Mouse (Mus musculus) MEL (cell line): ENCODE data around the gene B3galt5. TPM values are rescaled to one million over a fixed set of nuclear protein-coding genes. Genes with fewer than 3 reads are reported as not detected.

Source experiments
- DNase-seq: peaks from one replicate; pipeline ENCODE4 v3.0.0; 2011; ENCODE audit warnings: low read depth, low spot score
- H3K27ac ChIP-seq: 2 replicates; pipeline ENCODE4 v1.5.1; 2012; ENCODE audit warnings: low read depth, mild to moderate bottlenecking, control low read depth, low read length, moderate library complexity; ENCODE audit not compliant: control insufficient read depth
- H3K27me3 ChIP-seq, 2 experiments: fragments of 150-350 bp in 1 of 2; sonication (generic) in 1 of 2; 2 replicates each; pipeline ENCODE4 v1.6.1; 2012; ENCODE audit warnings: low read length in 2 of 2, mild to moderate bottlenecking in 2 of 2, improper control_type of control experiment in 1 of 2, moderate library complexity in 1 of 2; ENCODE audit not compliant: insufficient read depth in 2 of 2, control insufficient read depth in 1 of 2
- H3K36me3 ChIP-seq, 2 experiments: 2 replicates each; pipeline ENCODE4 v1.6.1; 2012 to 2014; ENCODE audit warnings: low read length in 2 of 2, improper control_type of control experiment in 1 of 2, inconsistent platforms in 1 of 2, mild to moderate bottlenecking in 1 of 2; ENCODE audit not compliant: insufficient read depth in 2 of 2, control insufficient read depth in 1 of 2
- H3K4me1 ChIP-seq, 2 experiments: fragments of 150-350 bp in 1 of 2; sonication (generic) in 1 of 2; 2 replicates each; pipeline ENCODE4 v1.6.1; 2012; ENCODE audit warnings: low read length in 2 of 2, improper control_type of control experiment in 1 of 2, mild to moderate bottlenecking in 1 of 2; ENCODE audit not compliant: insufficient read depth in 2 of 2, control insufficient read depth in 1 of 2
- H3K4me3 ChIP-seq, 2 experiments: fragments of 150-350 bp in 1 of 2; sonication (generic) in 1 of 2; 2 replicates each; pipeline ENCODE4 v1.5.1; 2012; ENCODE audit warnings: low read depth in 2 of 2, low read length in 2 of 2, mild to moderate bottlenecking in 2 of 2, moderate library complexity in 2 of 2, control low read depth in 1 of 2, improper control_type of control experiment in 1 of 2; ENCODE audit not compliant: control insufficient read depth in 1 of 2, insufficient read depth in 1 of 2
- H3K79me2 ChIP-seq: 2 replicates; pipeline ENCODE4 v1.6.1; 2012; ENCODE audit warnings: mild to moderate bottlenecking, low read length, moderate library complexity; ENCODE audit not compliant: control insufficient read depth, poor library complexity, insufficient read depth
- H3K9ac ChIP-seq: 2 replicates; pipeline ENCODE4 v1.6.1; 2012; ENCODE audit warnings: low read depth, mild to moderate bottlenecking, control low read depth, low read length, moderate library complexity; ENCODE audit not compliant: control insufficient read depth, poor library complexity, severe bottlenecking
- H3K9me3 ChIP-seq: fragments of 150-350 bp; sonication (generic); replicated peaks from 2 replicates; pipeline ENCODE4 v1.6.1; 2012; ENCODE audit warnings: mild to moderate bottlenecking, low read length, improper control_type of control experiment, moderate library complexity; ENCODE audit not compliant: insufficient read depth
- BHLHE40 ChIP-seq: IDR thresholded peaks from 2 replicates; pipeline ENCODE4 v1.6.1; 2012; ENCODE audit warnings: low read depth, mild to moderate bottlenecking, inconsistent platforms, low read length, improper control_type of control experiment, borderline replicate concordance
- CHD1 ChIP-seq: IDR thresholded peaks from 2 replicates; pipeline ENCODE4 v1.6.1; 2012; ENCODE audit warnings: low read depth, mild to moderate bottlenecking, inconsistent platforms, low read length, improper control_type of control experiment
- CTCF ChIP-seq, 3 experiments: IDR thresholded peaks in 2 of 3; conservative IDR thresholded peaks in 1 of 3; 2 replicates each; pipeline ENCODE4 v1.5.1; 2011 to 2012; ENCODE audit warnings: low read length in 3 of 3, low read depth in 2 of 3, mild to moderate bottlenecking in 2 of 3, improper control_type of control experiment in 1 of 3, inconsistent platforms in 1 of 3, mixed read lengths in 1 of 3, moderate library complexity in 1 of 3; ENCODE audit not compliant: control insufficient read depth in 1 of 3, insufficient read depth in 1 of 3, poor library complexity in 1 of 3, severe bottlenecking in 1 of 3
- E2F4 ChIP-seq: IDR thresholded peaks from 2 replicates; pipeline ENCODE4 v1.6.1; 2011; ENCODE audit warnings: low read depth, low read length, improper control_type of control experiment, borderline replicate concordance
- ELF1 ChIP-seq: IDR thresholded peaks from 2 replicates; pipeline ENCODE4 v1.6.1; 2014; ENCODE audit warnings: low read depth, mild to moderate bottlenecking, inconsistent platforms, low read length, improper control_type of control experiment, moderate library complexity
- GABPA ChIP-seq: IDR thresholded peaks from 2 replicates; pipeline ENCODE4 v1.6.1; 2012; ENCODE audit warnings: low read depth, mild to moderate bottlenecking, inconsistent platforms, low read length, improper control_type of control experiment, moderate library complexity
- GATA1 ChIP-seq: IDR thresholded peaks from 2 replicates; pipeline ENCODE4 v1.6.1; 2011; ENCODE audit warnings: low read depth, low read length, improper control_type of control experiment
- HCFC1 ChIP-seq: IDR thresholded peaks from 2 replicates; pipeline ENCODE4 v1.6.1; 2012; ENCODE audit warnings: low read depth, mild to moderate bottlenecking, inconsistent platforms, low read length, improper control_type of control experiment, moderate library complexity
- JUND ChIP-seq: IDR thresholded peaks from 2 replicates; pipeline ENCODE4 v1.6.1; 2011; ENCODE audit warnings: low read depth, mild to moderate bottlenecking, improper control_type of control experiment, low read length
- KAT2A ChIP-seq: conservative IDR thresholded peaks from 2 replicates; pipeline ENCODE4 v1.6.1; 2012; ENCODE audit warnings: low read depth, low read length, improper control_type of control experiment, inconsistent platforms
- MAFK ChIP-seq: IDR thresholded peaks from 2 replicates; pipeline ENCODE4 v1.6.1; 2011; ENCODE audit warnings: low read depth, mild to moderate bottlenecking, low read length, improper control_type of control experiment, borderline replicate concordance
- MAZ ChIP-seq: IDR thresholded peaks from 2 replicates; pipeline ENCODE4 v1.6.1; 2012; ENCODE audit warnings: low read depth, mild to moderate bottlenecking, inconsistent platforms, low read length, improper control_type of control experiment
- MEF2A ChIP-seq: IDR thresholded peaks from 2 replicates; pipeline ENCODE4 v1.6.1; 2014; ENCODE audit warnings: low read depth, mild to moderate bottlenecking, inconsistent platforms, low read length, improper control_type of control experiment; ENCODE audit not compliant: poor library complexity, insufficient replicate concordance, severe bottlenecking; ENCODE audit errors: extremely low read depth
- MYB ChIP-seq: IDR thresholded peaks from 2 replicates; pipeline ENCODE4 v1.6.1; 2011; ENCODE audit warnings: mild to moderate bottlenecking, low read depth, low read length, improper control_type of control experiment
- NRF1 ChIP-seq: IDR thresholded peaks from 2 replicates; pipeline ENCODE4 v1.6.1; 2014; ENCODE audit warnings: low read depth, mild to moderate bottlenecking, inconsistent platforms, low read length, improper control_type of control experiment, moderate library complexity; ENCODE audit not compliant: poor library complexity, insufficient read depth, severe bottlenecking
- POLR2AphosphoS5 ChIP-seq: IDR thresholded peaks from 2 replicates; pipeline ENCODE4 v1.6.1; 2012; ENCODE audit warnings: low read depth, borderline replicate concordance, mild to moderate bottlenecking, inconsistent platforms, low read length, moderate library complexity, mixed read lengths
- RAD21 ChIP-seq: IDR thresholded peaks from 2 replicates; pipeline ENCODE4 v1.6.1; 2011; ENCODE audit warnings: mild to moderate bottlenecking, low read depth, low read length, improper control_type of control experiment
- SIN3A ChIP-seq: IDR thresholded peaks from 2 replicates; pipeline ENCODE4 v1.6.1; 2012; ENCODE audit warnings: low read length, improper control_type of control experiment, inconsistent platforms
- SMC3 ChIP-seq: IDR thresholded peaks from 2 replicates; pipeline ENCODE4 v1.6.1; 2011; ENCODE audit warnings: low read depth, low read length, improper control_type of control experiment
- TBP ChIP-seq: IDR thresholded peaks from 2 replicates; pipeline ENCODE4 v1.8.0; 2011; ENCODE audit warnings: low read depth, low read length, improper control_type of control experiment
- TCF12 ChIP-seq: IDR thresholded peaks from 2 replicates; pipeline ENCODE4 v1.6.1; 2014; ENCODE audit warnings: low read depth, mild to moderate bottlenecking, inconsistent platforms, low read length, improper control_type of control experiment, moderate library complexity
- UBTF ChIP-seq: IDR thresholded peaks from 2 replicates; pipeline ENCODE4 v1.6.1; 2012; ENCODE audit warnings: low read depth, mild to moderate bottlenecking, inconsistent platforms, low read length, improper control_type of control experiment, moderate library complexity, borderline replicate concordance; ENCODE audit not compliant: insufficient read depth
- USF2 ChIP-seq, 2 experiments: IDR thresholded peaks; 2 replicates each; pipeline ENCODE4 v1.6.1; 2011 to 2012; ENCODE audit warnings: improper control_type of control experiment in 2 of 2, low read length in 2 of 2, borderline replicate concordance in 1 of 2, inconsistent platforms in 1 of 2, low read depth in 1 of 2, mild to moderate bottlenecking in 1 of 2; ENCODE audit not compliant: insufficient read depth in 1 of 2
- ZC3H11A ChIP-seq: IDR thresholded peaks from 2 replicates; pipeline ENCODE4 v1.6.1; 2012; ENCODE audit warnings: low read depth, mild to moderate bottlenecking, inconsistent platforms, low read length, improper control_type of control experiment
- polyA plus RNA-seq, 2 experiments: library from polyadenylated mRNA; stranded (reverse) in 1 of 2; unstranded in 1 of 2; fragments of >175 nt in 1 of 2; fragments of >200 nt in 1 of 2; gene quantifications; 2 replicates each; pipeline versions ENCODE4 v1.2.1 to v1.2.4; 2012; ENCODE audit warnings: low replicate concordance in 2 of 2, low read depth in 1 of 2; ENCODE audit not compliant: insufficient read length in 2 of 2, insufficient read depth in 1 of 2, missing spikeins in 1 of 2
- total RNA-seq: library from RNA; depleted of rRNA; stranded (reverse); fragments of 300-350 nt; gene quantifications from 2 replicates; pipeline ENCODE4 v1.2.3, GENCODE M21; 2012

Gene B3galt5
- total and polyA plus RNA-seq, 3 experiments: not detected

- no peak overlapping the region for H3K9ac ChIP-seq
- no peaks in the 10 kb centered on the region for H3K27me3 ChIP-seq
- H3K4me1 ChIP-seq: no peaks in the 10 kb centered on the region
- H3K79me2 ChIP-seq: no peaks in the 10 kb centered on the region
- no peak overlapping the region for H3K4me3 ChIP-seq
- H3K36me3 ChIP-seq: no peaks in the 10 kb centered on the region
- no peak for DNase-seq
- H3K27ac ChIP-seq: no peak overlapping the region
- H3K9me3 ChIP-seq: no peaks in the 10 kb centered on the region
- no peak for TF ChIP-seq BHLHE40
- no peak for TF ChIP-seq GABPA
- no peak for TF ChIP-seq JUND
- TF ChIP-seq KAT2A: no peak
- no peak for TF ChIP-seq MEF2A
- TF ChIP-seq ZC3H11A: no peak
- no peak for TF ChIP-seq CTCF (IDR thresholded peaks at IDR 0.05 in 2 of 3, conservative IDR thresholded peaks at IDR 0.05 in 1 of 3; ENCODE audit: control insufficient read depth in 1 of 3, insufficient read depth in 1 of 3, low read depth in 2 of 3, low read length in 3 of 3, poor library complexity in 1 of 3, severe bottlenecking in 1 of 3)
- no peak for TF ChIP-seq NRF1
- no peak for TF ChIP-seq SIN3A
- no peak for TF ChIP-seq MAZ
- TF ChIP-seq POLR2AphosphoS5: no peak
- TF ChIP-seq E2F4: no peak
- TF ChIP-seq UBTF: no peak
- TF ChIP-seq HCFC1: no peak
- no peak for TF ChIP-seq TCF12
- TF ChIP-seq TBP: no peak
- no peak for TF ChIP-seq MAFK
- TF ChIP-seq, all 39 proteins: peak for 0
Measured at GRCm38 (mm10) chr16:96201485-96202232, 33.9 kb upstream of the B3galt5 start.

GRCm38 (mm10) chr16:96209789-96210188 is 25.8 kb upstream of the B3galt5 start:
- TF ChIP-seq RAD21 (no peak), GATA1 (no peak), USF2 (IDR thresholded peaks at IDR 0.05; ENCODE audit: borderline replicate concordance in 1 of 2, insufficient read depth in 1 of 2, low read depth in 1 of 2, low read length in 2 of 2) (no peak), MYB (no peak), CHD1 (no peak), ZC3H11A (no peak), TCF12 (no peak), MEF2A (no peak), ELF1 (no peak), UBTF (no peak), SMC3 (no peak)
- no peaks in the 10 kb centered on the region for H3K9me3 ChIP-seq
- no peaks in the 10 kb centered on the region for H3K36me3 ChIP-seq
- H3K79me2 ChIP-seq: no peaks in the 10 kb centered on the region
- no peaks in the 10 kb centered on the region for H3K4me1 ChIP-seq
- no peak overlapping the region for H3K9ac ChIP-seq
- no peak for DNase-seq
- H3K27me3 ChIP-seq: no peaks in the 10 kb centered on the region
- no peak overlapping the region for H3K4me3 ChIP-seq
- no peak overlapping the region for H3K27ac ChIP-seq
